Mouse (Mus musculus) G1E (cell line): ENCODE data around the gene Kdelr2.

ENCODE experiments used
- CTCF ChIP-seq: IDR thresholded peaks from 2 replicates; pipeline ENCODE4 v1.5.1; 2012; ENCODE audit warnings: low read depth, low read length, inconsistent platforms, mixed read lengths
- POLR2AphosphoS5 ChIP-seq: IDR thresholded peaks from 2 replicates; pipeline ENCODE4 v1.6.1; 2012; ENCODE audit warnings: low read depth, low read length, inconsistent platforms; ENCODE audit not compliant: insufficient replicate concordance
- TAL1 ChIP-seq: conservative IDR thresholded peaks from 2 replicates; pipeline ENCODE4 v1.6.1; 2012; ENCODE audit warnings: low read depth, low read length, inconsistent platforms, mixed read lengths

- TF ChIP-seq TAL1 (no peak), CTCF (no peak), POLR2AphosphoS5 (no peak)
Measured at GRCm38 (mm10) chr5:143356686-143357388, 46.8 kb upstream of the Kdelr2 start, which contains the start of gene Grid2ip.
